Mouse (Mus musculus) thymus, adult 2 months (tissue): Measurements from ENCODE around the gene Acot7.

Experiments
- CTCF ChIP-seq: fragments of 200-500 bp; IDR thresholded peaks from 2 replicates; pipeline ENCODE4 v1.5.1; 2012; ENCODE audit warnings: mild to moderate bottlenecking, control low read depth, low read length, moderate library complexity, borderline replicate concordance; ENCODE audit not compliant: control insufficient read depth, poor library complexity, insufficient read depth; ENCODE audit errors: extremely low read depth
- POLR2A ChIP-seq: fragments of 200-500 bp; IDR thresholded peaks from 2 replicates; pipeline ENCODE4 v1.6.1; 2012; ENCODE audit warnings: mild to moderate bottlenecking, low read length, control low read depth, moderate library complexity; ENCODE audit not compliant: control insufficient read depth, poor library complexity, insufficient read depth; ENCODE audit errors: extremely low read depth

DNA sequence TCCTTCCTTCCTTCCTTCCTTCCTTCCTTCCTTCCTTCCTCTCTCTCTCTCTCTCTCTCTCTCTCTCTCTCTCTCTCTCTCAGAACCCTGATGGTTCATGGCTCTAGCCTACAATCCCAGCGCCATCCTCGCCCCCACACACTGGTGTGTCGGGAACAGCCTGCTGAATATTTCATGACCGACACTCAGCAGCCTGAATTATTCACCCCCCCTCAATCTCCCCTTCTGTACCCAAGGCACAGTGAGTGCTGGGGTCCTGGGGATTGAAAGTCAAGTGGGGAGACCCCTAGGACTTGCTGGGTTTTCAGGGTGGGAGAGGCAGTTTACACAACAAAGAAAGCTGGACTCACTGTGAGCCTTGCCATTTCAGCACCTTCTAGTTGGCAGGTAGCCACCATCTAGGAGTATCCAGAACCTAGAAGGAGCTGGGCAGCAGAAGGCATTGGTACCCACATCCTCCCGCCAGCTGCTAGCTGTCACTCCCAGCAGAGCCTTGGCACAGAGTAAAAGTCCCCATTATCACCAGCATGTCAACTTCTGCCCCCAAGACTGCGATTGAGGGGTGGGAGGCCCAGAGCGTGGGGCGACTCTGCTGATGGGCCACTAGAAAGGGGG lies 36.3 kb upstream of the Acot7 start:
- TF ChIP-seq CTCF: no peak
- TF ChIP-seq POLR2A: no peak
